9 mouse cellular contexts compared by ENCODE assay signal in the genomic region with DNA sequence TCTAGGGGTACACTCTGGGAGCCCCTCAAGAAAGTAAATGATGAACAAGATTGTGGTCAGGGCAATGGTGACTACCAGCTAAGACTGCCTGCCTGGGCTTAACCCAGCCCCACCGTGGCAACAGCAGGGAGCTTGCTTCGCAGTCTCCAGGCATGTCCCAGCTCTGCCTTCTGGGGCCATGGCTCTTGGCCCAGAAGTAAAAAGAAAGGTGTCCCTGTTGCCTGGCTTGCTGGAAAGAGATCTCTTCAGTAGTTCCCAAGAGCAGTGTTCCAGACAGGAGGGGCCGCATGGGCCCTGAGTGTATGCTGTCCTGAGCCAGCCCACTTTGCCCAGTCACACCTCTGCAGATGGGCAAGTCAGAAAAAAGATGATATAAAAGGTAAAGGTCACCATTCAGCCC. TPM values are rescaled to one million over a fixed set of nuclear protein-coding genes. Genes with fewer than 3 reads are reported as not detected.
DNase-seq lines count a peak whose midpoint lies in the region; ATAC-seq and TF ChIP-seq lines count a peak whose summit lies in the region.
"Had no signal": no experiment of that assay in that cellular context is flagged by ENCODE, and none has a peak within 500 bp of the region (broad histone marks: within the 10 kb centered on the region; RNA-seq: fewer than 3 reads in every experiment).

No protein-coding gene starts in this region.

- no peaks in the 10 kb centered on the region for H3K27me3 ChIP-seq in heart, embryonic 16.5 days (ENCODE audit: control insufficient read depth, insufficient read depth, low read length)
- no peaks in the 10 kb centered on the region for H3K27me3 ChIP-seq in ES-Bruce4 (ENCODE audit: control insufficient read depth, insufficient read depth, low read length, poor library complexity, severe bottlenecking)
- no peaks in the 10 kb centered on the region for H3K27me3 ChIP-seq in limb, embryonic 15.5 days

- H3K9ac ChIP-seq in heart, embryonic 16.5 days (ENCODE audit: low read length) = no peak overlapping the region
- H3K9ac ChIP-seq in ES-Bruce4 (ENCODE audit: low read depth, poor library complexity, severe bottlenecking) = 0 out of 2 replicates have a peak overlapping the region, but pooled peaks have one; percentile 8
- H3K9ac ChIP-seq in limb, embryonic 15.5 days = no peak overlapping the region

- 0 out of 2 replicates have a peak, but pooled peaks cover 2% of the 10 kb centered on the region for H3K36me3 ChIP-seq in heart, embryonic 16.5 days (ENCODE audit: control insufficient read depth, insufficient read depth)
- H3K36me3 ChIP-seq in ES-Bruce4 (ENCODE audit: control insufficient read depth, insufficient read depth, low read length, poor library complexity, severe bottlenecking) = no peaks in the 10 kb centered on the region
- H3K36me3 ChIP-seq in limb, embryonic 15.5 days = peaks cover 7% of the 10 kb centered on the region
- H3K36me3 ChIP-seq: G1E had no signal

- no peak for DNase-seq in heart, adult 18-20 months
- peak; percentile 40 for DNase-seq in fibroblast of lung, adult 2 months (ENCODE audit: low read depth)
- no peak for DNase-seq in embryo, embryonic 10.5 days (ENCODE audit: low spot score)
- no peak for DNase-seq in c-Kit-positive CD71-positive TER-119-positive erythroid progenitor cells, embryonic 14.5 days (ENCODE audit: low spot score)
- no peak for DNase-seq in left cerebral cortex, adult 18-20 months (ENCODE audit: low spot score in 2 of 2)

- 60% methylated on average over 3 of the region's 3 CpGs for WGBS in heart, embryonic 16.5 days
- 49% methylated on average over 3 of the region's 3 CpGs for WGBS in limb, embryonic 15.5 days

- no peak for ATAC-seq in heart, embryonic 16.5 days (replicated peaks; ENCODE audit: extremely low read depth, insufficient read depth, low FRiP score)
- no peak for ATAC-seq in limb, embryonic 15.5 days (ENCODE audit: insufficient number of reproducible peaks, low FRiP score, low TSS enrichment, low read depth)

- no peak for TF ChIP-seq CTCF in ES-Bruce4 (IDR thresholded peaks at IDR 0.05; ENCODE audit: low read depth, low read length)

- H3K27ac ChIP-seq in heart, embryonic 16.5 days (ENCODE audit: low read length) = no peak overlapping the region
- H3K27ac ChIP-seq in ES-Bruce4 (ENCODE audit: insufficient read depth, low read length) = no peak overlapping the region
- H3K27ac ChIP-seq in limb, embryonic 15.5 days = peak overlapping the region; percentile 30; the same call in 1 of the 2 replicates

- TF ChIP-seq EP300 in ES-Bruce4 (IDR thresholded peaks at IDR 0.05; ENCODE audit: insufficient read depth, low read depth, low read length) = no peak

- no peaks in the 10 kb centered on the region for H3K9me3 ChIP-seq in heart, embryonic 16.5 days (replicated peaks; ENCODE audit: control insufficient read depth, low read length)
- no peaks in the 10 kb centered on the region for H3K9me3 ChIP-seq in ES-Bruce4 (replicated peaks; ENCODE audit: control insufficient read depth, insufficient read depth, low read length, poor library complexity, severe bottlenecking)
- H3K9me3 ChIP-seq in limb, embryonic 15.5 days = no peaks in the 10 kb centered on the region
- H3K9me3 ChIP-seq: G1E had no signal

- no peak for TF ChIP-seq POLR2A in ES-Bruce4 (IDR thresholded peaks at IDR 0.05; ENCODE audit: insufficient read depth, low read length)

- peak overlapping the region; percentile 52 for H3K4me2 ChIP-seq in heart, embryonic 16.5 days (ENCODE audit: low read depth, low read length)
- peak overlapping the region; percentile 31; the same call in 1 of the 2 replicates for H3K4me2 ChIP-seq in limb, embryonic 15.5 days

- H3K4me3 ChIP-seq in heart, embryonic 16.5 days (ENCODE audit: low read length) = no peak overlapping the region
- no peak overlapping the region for H3K4me3 ChIP-seq in ES-Bruce4 (ENCODE audit: low read depth, low read length)
- H3K4me3 ChIP-seq in limb, embryonic 15.5 days = no peak overlapping the region

- H3K4me1 ChIP-seq in heart, embryonic 16.5 days (ENCODE audit: control insufficient read depth, insufficient read depth, low read length) = peaks cover 24% of the 10 kb centered on the region
- no peaks in the 10 kb centered on the region for H3K4me1 ChIP-seq in ES-Bruce4 (ENCODE audit: control insufficient read depth, insufficient read depth, low read length)
- H3K4me1 ChIP-seq in limb, embryonic 15.5 days = peaks cover 30% of the 10 kb centered on the region

RNA-seq across cellular contexts. Expression of a gene that starts 7.7 kb away (rescaled TPM):
- 8.2 and 9.2 TPM in 2 replicates for polyA plus RNA-seq in heart, embryonic 16.5 days (2015; fragmentation: Nextera tagmentation; extraction: Ambion mirVana)
- 1 to 10 TPM; 3.8 to 5.3 TPM for total RNA-seq in heart, adult 18-20 months (2021)
- polyA plus RNA-seq in ES-Bruce4 (2011; ENCODE audit: insufficient read depth, insufficient read length, low read depth, missing spikeins) = 5.5 and 5.8 TPM in 2 replicates
- polyA plus RNA-seq in limb, embryonic 15.5 days (2015; fragmentation: Nextera tagmentation; extraction: Ambion mirVana) = 15.5 and 18.4 TPM in 2 replicates
- total RNA-seq in left cerebral cortex, adult 18-20 months (2021) = 1 to 10 TPM; 2.5 to 3.0 TPM
- polyA plus RNA-seq: G1E had no signal

RNA-seq across cellular contexts. Expression of a gene that starts 18.8 kb away (rescaled TPM):
- polyA plus RNA-seq in heart, embryonic 16.5 days (2015; fragmentation: Nextera tagmentation; extraction: Ambion mirVana) = 1.6 and 2.5 TPM in 2 replicates
- 1 to 10 TPM; 1.4 to 2.1 TPM for total RNA-seq in heart, adult 18-20 months (2021)
- polyA plus RNA-seq in ES-Bruce4 (2011; ENCODE audit: insufficient read depth, insufficient read length, low read depth, missing spikeins) = 3.0 and 3.8 TPM in 2 replicates
- polyA plus RNA-seq in limb, embryonic 15.5 days (2015; fragmentation: Nextera tagmentation; extraction: Ambion mirVana) = 0.53 and 0.88 TPM in 2 replicates
- 10 to 100 TPM; 31.4 to 32.8 TPM for total RNA-seq in left cerebral cortex, adult 18-20 months (2021)

RNA-seq across cellular contexts. Expression of a gene that starts 49.4 kb away (rescaled TPM):
- 57.6 and 68.6 TPM in 2 replicates for polyA plus RNA-seq in heart, embryonic 16.5 days (2015; fragmentation: Nextera tagmentation; extraction: Ambion mirVana)
- total RNA-seq in heart, adult 18-20 months (2021) = 10 to 100 TPM; 43.5 to 48.3 TPM
- polyA plus RNA-seq in ES-Bruce4 (2011; ENCODE audit: insufficient read depth, insufficient read length, low read depth, missing spikeins) = 58.0 and 71.6 TPM in 2 replicates
- 79.4 and 83.8 TPM in 2 replicates for polyA plus RNA-seq in limb, embryonic 15.5 days (2015; fragmentation: Nextera tagmentation; extraction: Ambion mirVana)
- 10 to 100 TPM; 63.4 to 67.2 TPM for total RNA-seq in left cerebral cortex, adult 18-20 months (2021)

RNA-seq across cellular contexts. Expression of a gene that starts 59.2 kb away (rescaled TPM):
- polyA plus RNA-seq in heart, embryonic 16.5 days (2015; fragmentation: Nextera tagmentation; extraction: Ambion mirVana) = 254 and 264 TPM in 2 replicates
- total RNA-seq in heart, adult 18-20 months (2021) = 100 to 1,000 TPM; 759 to 769 TPM
- 139 and 147 TPM in 2 replicates for polyA plus RNA-seq in ES-Bruce4 (2011; ENCODE audit: insufficient read depth, insufficient read length, low read depth, missing spikeins)
- polyA plus RNA-seq in limb, embryonic 15.5 days (2015; fragmentation: Nextera tagmentation; extraction: Ambion mirVana) = 96.0 and 108 TPM in 2 replicates
- 100 to 1,000 TPM; 147 to 157 TPM for total RNA-seq in left cerebral cortex, adult 18-20 months (2021)

RNA-seq across cellular contexts. Expression of a gene that starts 59.3 kb away (rescaled TPM):
- 1.8 and 2.4 TPM in 2 replicates for polyA plus RNA-seq in heart, embryonic 16.5 days (2015; fragmentation: Nextera tagmentation; extraction: Ambion mirVana)
- 1 to 10 TPM; 1.5 to 2.6 TPM for total RNA-seq in heart, adult 18-20 months (2021)
- polyA plus RNA-seq in ES-Bruce4 (2011; ENCODE audit: insufficient read depth, insufficient read length, low read depth, missing spikeins) = 0.62 and 0.73 TPM in 2 replicates
- polyA plus RNA-seq in limb, embryonic 15.5 days (2015; fragmentation: Nextera tagmentation; extraction: Ambion mirVana) = 3.6 and 3.9 TPM in 2 replicates
- 1 to 10 TPM in 1 of 2 experiments, under 1 TPM in 1; 1.00 to 2.3 TPM for total RNA-seq in left cerebral cortex, adult 18-20 months (2021)
